Mouse (Mus musculus) hindbrain, embryonic 13.5 days (tissue): ENCODE measurements around the gene Abcc2. TPM values are rescaled to one million over a fixed set of nuclear protein-coding genes. Genes with fewer than 3 reads are reported as not detected.

ENCODE experiments used
- ATAC-seq: fragments of 200-750 bp; cut with Nextera tagmentation; 2 replicates; pipeline ENCODE4 v1.8.0; 2017; ENCODE audit warnings: moderate TSS enrichment; ENCODE audit not compliant: low FRiP score
- H3K27ac ChIP-seq: fragments of 300-500 bp; sonication (generic); 2 replicates; pipeline ENCODE4 v1.5.1; 2015; ENCODE audit warnings: inconsistent platforms, mild to moderate bottlenecking, moderate library complexity
- H3K27me3 ChIP-seq: fragments of 300-500 bp; sonication (generic); 2 replicates; pipeline ENCODE4 v1.6.1; 2015; ENCODE audit warnings: mild to moderate bottlenecking, inconsistent platforms
- H3K36me3 ChIP-seq: fragments of 300-500 bp; sonication (generic); 2 replicates; pipeline ENCODE4 v1.6.1; 2015; ENCODE audit warnings: mild to moderate bottlenecking, inconsistent platforms
- H3K4me1 ChIP-seq: fragments of 300-500 bp; sonication (generic); replicated peaks from 2 replicates; pipeline ENCODE4 v1.6.1; 2015; ENCODE audit warnings: inconsistent platforms
- H3K4me2 ChIP-seq: fragments of 300-500 bp; sonication (generic); 2 replicates; pipeline ENCODE4 v1.6.1; 2015; ENCODE audit warnings: inconsistent platforms, mild to moderate bottlenecking, moderate library complexity
- H3K4me3 ChIP-seq: fragments of 300-500 bp; sonication (generic); 2 replicates; pipeline ENCODE4 v1.5.1; 2015; ENCODE audit warnings: mild to moderate bottlenecking, inconsistent platforms
- H3K9ac ChIP-seq: fragments of 300-500 bp; sonication (generic); 2 replicates; pipeline ENCODE4 v1.6.1; 2015; ENCODE audit warnings: mild to moderate bottlenecking, inconsistent platforms
- H3K9me3 ChIP-seq: fragments of 300-500 bp; sonication (generic); 2 replicates; pipeline ENCODE4 v1.6.1; 2016; ENCODE audit warnings: inconsistent platforms
- WGBS: fragments of 180-500 bp; shearing (Covaris S2); methylation state at CpG from one replicate; pipeline ENCODE4 v1.1.7; 2015; 5-methylcytosine and 5-hydroxymethylcytosine counted together
- polyA plus RNA-seq: library from polyadenylated mRNA; unstranded; fragments of >200 nt; fragmentation: Nextera tagmentation; extraction: Ambion mirVana; gene quantifications from 2 replicates; pipeline ENCODE4 v1.2.1, GENCODE M21; 2015

Gene Abcc2
- polyA plus RNA-seq, 1 experiment from 2014 or later = 0.19 TPM

- no peak overlapping the region for H3K4me2 ChIP-seq
- H3K36me3 ChIP-seq = no peaks in the 10 kb centered on the region
- H3K4me3 ChIP-seq = no peak overlapping the region
- H3K9ac ChIP-seq = no peak overlapping the region
- no peaks in the 10 kb centered on the region for H3K9me3 ChIP-seq
- H3K27ac ChIP-seq = no peak overlapping the region
- no peaks in the 10 kb centered on the region for H3K4me1 ChIP-seq
- no peak for ATAC-seq
- 82% methylated on average over 13 of the region's 13 CpGs for WGBS
- no peaks in the 10 kb centered on the region for H3K27me3 ChIP-seq
Measured at GRCm38 (mm10) chr19:43786249-43787026, 4.4 kb downstream of the Abcc2 start.

- Histone ChIP-seq H3K9ac (no peak overlapping the region), H3K27ac (no peak overlapping the region), H3K27me3 (no peaks in the 10 kb centered on the region), H3K9me3 (no peaks in the 10 kb centered on the region), H3K4me2 (no peak overlapping the region), H3K36me3 (no peaks in the 10 kb centered on the region), H3K4me1 (no peaks in the 10 kb centered on the region), H3K4me3 (no peak overlapping the region)
- no peak for ATAC-seq
- WGBS = 95% methylated on average over 7 of the region's 7 CpGs
Measured at GRCm38 (mm10) chr19:43789817-43790216, 7.8 kb downstream of the Abcc2 start.

GRCm38 (mm10) chr19:43792537-43792936 is 10.5 kb downstream of the Abcc2 start:
- no peaks in the 10 kb centered on the region for H3K4me1 ChIP-seq
- H3K9me3 ChIP-seq = no peaks in the 10 kb centered on the region
- H3K4me3 ChIP-seq = no peak overlapping the region
- no peaks in the 10 kb centered on the region for H3K36me3 ChIP-seq
- ATAC-seq = no peak
- WGBS = 90% methylated on average over 4 of the region's 4 CpGs
- no peak overlapping the region for H3K9ac ChIP-seq
- no peak overlapping the region for H3K27ac ChIP-seq
- H3K4me2 ChIP-seq = no peak overlapping the region
- H3K27me3 ChIP-seq = no peaks in the 10 kb centered on the region

GRCm38 (mm10) chr19:43793951-43794350 is 12.0 kb downstream of the Abcc2 start:
- Histone ChIP-seq H3K9me3 (no peaks in the 10 kb centered on the region), H3K27me3 (no peaks in the 10 kb centered on the region), H3K27ac (no peak overlapping the region), H3K4me3 (no peak overlapping the region), H3K4me2 (no peak overlapping the region), H3K36me3 (no peaks in the 10 kb centered on the region), H3K4me1 (no peaks in the 10 kb centered on the region), H3K9ac (no peak overlapping the region)
- 95% methylated on average over 1 of the region's 1 CpGs for whole genome bisulfite sequencing
- no peak for ATAC-seq

- ATAC-seq = no peak
- no peaks in the 10 kb centered on the region for H3K27me3 ChIP-seq
- H3K9ac ChIP-seq = no peak overlapping the region
- H3K36me3 ChIP-seq = no peaks in the 10 kb centered on the region
- WGBS = 86% methylated on average over 8 of the region's 8 CpGs
- no peak overlapping the region for H3K27ac ChIP-seq
- no peaks in the 10 kb centered on the region for H3K9me3 ChIP-seq
- no peak overlapping the region for H3K4me3 ChIP-seq
- H3K4me1 ChIP-seq = no peaks in the 10 kb centered on the region
- H3K4me2 ChIP-seq = no peak overlapping the region
Measured at GRCm38 (mm10) chr19:43795511-43795910, 13.5 kb downstream of the Abcc2 start.

- Histone ChIP-seq H3K9ac (no peak overlapping the region), H3K4me1 (no peaks in the 10 kb centered on the region), H3K4me3 (no peak overlapping the region), H3K36me3 (no peaks in the 10 kb centered on the region), H3K9me3 (no peaks in the 10 kb centered on the region), H3K4me2 (no peak overlapping the region), H3K27me3 (no peaks in the 10 kb centered on the region), H3K27ac (no peak overlapping the region)
- WGBS = 82% methylated on average over 5 of the region's 5 CpGs
- ATAC-seq = no peak
Measured at GRCm38 (mm10) chr19:43797216-43797615, 15.2 kb downstream of the Abcc2 start.

GRCm38 (mm10) chr19:43801427-43802051 is 19.5 kb downstream of the Abcc2 start:
- H3K27me3 ChIP-seq = no peaks in the 10 kb centered on the region
- H3K9me3 ChIP-seq = no peaks in the 10 kb centered on the region
- no peak overlapping the region for H3K9ac ChIP-seq
- no peaks in the 10 kb centered on the region for H3K36me3 ChIP-seq
- H3K4me3 ChIP-seq = no peak overlapping the region
- H3K4me2 ChIP-seq = no peak overlapping the region
- H3K27ac ChIP-seq = no peak overlapping the region
- WGBS = 81% methylated on average over 9 of the region's 9 CpGs
- ATAC-seq = no peak
- no peaks in the 10 kb centered on the region for H3K4me1 ChIP-seq

- no peaks in the 10 kb centered on the region for H3K9me3 ChIP-seq
- H3K4me3 ChIP-seq = no peak overlapping the region
- no peak overlapping the region for H3K27ac ChIP-seq
- WGBS = 87% methylated on average over 10 of the region's 10 CpGs
- no peaks in the 10 kb centered on the region for H3K4me1 ChIP-seq
- H3K27me3 ChIP-seq = no peaks in the 10 kb centered on the region
- no peaks in the 10 kb centered on the region for H3K36me3 ChIP-seq
- H3K9ac ChIP-seq = no peak overlapping the region
- no peak for ATAC-seq
- H3K4me2 ChIP-seq = no peak overlapping the region
Measured at GRCm38 (mm10) chr19:43803866-43804265, 21.9 kb downstream of the Abcc2 start.

- WGBS = 44% methylated on average over 4 of the region's 4 CpGs
Measured at GRCm38 (mm10) chr19:43809331-43809730, 27.3 kb downstream of the Abcc2 start.

GRCm38 (mm10) chr19:43811419-43811818 is 29.4 kb downstream of the Abcc2 start:
- no peak overlapping the region for H3K27ac ChIP-seq
- H3K36me3 ChIP-seq = no peaks in the 10 kb centered on the region
- H3K4me3 ChIP-seq = no peak overlapping the region
- H3K27me3 ChIP-seq = 0 out of 2 replicates have a peak, but pooled peaks cover under 1% of the 10 kb centered on the region
- no peaks in the 10 kb centered on the region for H3K9me3 ChIP-seq
- ATAC-seq = no peak
- 98% methylated on average over 4 of the region's 4 CpGs for WGBS
- H3K4me2 ChIP-seq = no peak overlapping the region
- H3K4me1 ChIP-seq = no peaks in the 10 kb centered on the region
- H3K9ac ChIP-seq = no peak overlapping the region

More at GRCm38 (mm10) chr19:43809331-43809730, 27.3 kb downstream of the Abcc2 start:
- no peak overlapping the region for H3K27ac ChIP-seq
- no peak for ATAC-seq
- H3K4me3 ChIP-seq = no peak overlapping the region
- H3K9me3 ChIP-seq = no peaks in the 10 kb centered on the region
- H3K4me2 ChIP-seq = no peak overlapping the region
- H3K27me3 ChIP-seq = no peaks in the 10 kb centered on the region
- no peaks in the 10 kb centered on the region for H3K4me1 ChIP-seq
- H3K9ac ChIP-seq = no peak overlapping the region
- no peaks in the 10 kb centered on the region for H3K36me3 ChIP-seq

- ATAC-seq = no peak
- 92% methylated on average over 10 of the region's 10 CpGs for WGBS
- Histone ChIP-seq H3K4me3 (no peak overlapping the region), H3K4me2 (no peak overlapping the region), H3K36me3 (no peaks in the 10 kb centered on the region), H3K27ac (no peak overlapping the region), H3K9ac (no peak overlapping the region), H3K9me3 (no peaks in the 10 kb centered on the region), H3K4me1 (no peaks in the 10 kb centered on the region), H3K27me3 (0 out of 2 replicates have a peak, but pooled peaks cover 3% of the 10 kb centered on the region)
Measured at GRCm38 (mm10) chr19:43813315-43813714, 31.3 kb downstream of the Abcc2 start.

- Histone ChIP-seq H3K27me3 (0 out of 2 replicates have a peak, but pooled peaks cover 3% of the 10 kb centered on the region), H3K9ac (no peak overlapping the region), H3K9me3 (no peaks in the 10 kb centered on the region), H3K4me3 (no peak overlapping the region), H3K4me2 (no peak overlapping the region), H3K27ac (no peak overlapping the region), H3K36me3 (no peaks in the 10 kb centered on the region), H3K4me1 (no peaks in the 10 kb centered on the region)
- no peak for ATAC-seq
- WGBS = 82% methylated on average over 14 of the region's 14 CpGs
Measured at GRCm38 (mm10) chr19:43815661-43816414, 33.8 kb downstream of the Abcc2 start.
